Mouse (Mus musculus): ENCODE data around the gene Gm13089.
"Not testable (repeated sequence)": the region's sequence is repeated elsewhere in the genome, so short reads cannot be mapped to it uniquely, and the experiment has no call there.

The Gm13089 gene

GRCm38 (mm10) chr4:143702611-143703010 lies at the start of gene Gm13089:
Gene Gm13089 (minus strand): TSS chr4:143702711.
- CTCF ChIA-PET, result no interaction called here

GRCm38 (mm10) chr4:143719155-143719554 lies 16.6 kb upstream of the Gm13089 start, which contains the start of gene Gm13078:
Gene Gm13078 (plus strand): TSS chr4:143719455.
- CTCF ChIA-PET, result no interaction called here

- CTCF ChIA-PET, result not testable (repeated sequence)
Measured at GRCm38 (mm10) chr4:143657146-143657545, 45.4 kb downstream of the Gm13089 start, which contains the start of gene Gm13088. Gene Gm13088 (minus strand): TSS chr4:143657246.

Measured in spleen, embryonic (tissue).